Mouse (Mus musculus) liver, embryonic 12.5 days (tissue): ENCODE results near the gene Hacd2. TPM values are rescaled to one million over a fixed set of nuclear protein-coding genes. Genes with fewer than 3 reads are reported as not detected.
A peak's percentile ranks its signal among the peaks of the same experiment; 100 is the strongest.

Experiments
- ATAC-seq: fragments of 200-750 bp; cut with Nextera tagmentation; 2 replicates; pipeline ENCODE4 v1.8.0; 2017; ENCODE audit warnings: moderate number of reproducible peaks, mild to moderate bottlenecking, moderate library complexity
- H3K27ac ChIP-seq: fragments of 300-500 bp; sonication (generic); 2 replicates; pipeline ENCODE4 v1.5.1; 2016; ENCODE audit warnings: mild to moderate bottlenecking
- H3K27me3 ChIP-seq: fragments of 300-500 bp; sonication (generic); replicated peaks from 2 replicates; pipeline ENCODE4 v1.6.1; 2016; ENCODE audit warnings: mild to moderate bottlenecking, moderate library complexity
- H3K36me3 ChIP-seq: fragments of 300-500 bp; sonication (generic); 2 replicates; pipeline ENCODE4 v1.6.1; 2016; ENCODE audit warnings: mild to moderate bottlenecking, moderate library complexity
- H3K4me1 ChIP-seq: fragments of 300-500 bp; sonication (generic); 2 replicates; pipeline ENCODE4 v1.6.1; 2016
- H3K4me2 ChIP-seq: fragments of 300-500 bp; sonication (generic); 2 replicates; pipeline ENCODE4 v1.6.1; 2016; ENCODE audit warnings: mild to moderate bottlenecking, moderate library complexity
- H3K4me3 ChIP-seq: fragments of 300-500 bp; sonication (generic); 2 replicates; pipeline ENCODE4 v1.5.1; 2016; ENCODE audit warnings: mild to moderate bottlenecking, moderate library complexity
- H3K9ac ChIP-seq: fragments of 300-500 bp; sonication (generic); 2 replicates; pipeline ENCODE4 v1.6.1; 2016; ENCODE audit warnings: mild to moderate bottlenecking, moderate library complexity
- H3K9me3 ChIP-seq: fragments of 300-500 bp; sonication (generic); replicated peaks from 2 replicates; pipeline ENCODE4 v1.6.1; 2016; ENCODE audit warnings: mild to moderate bottlenecking, moderate library complexity
- WGBS: fragments of 180-500 bp; shearing (Covaris S2); methylation state at CpG from one replicate; pipeline ENCODE4 v1.1.7; 2016; ENCODE audit not compliant: insufficient replicate concordance; 5-methylcytosine and 5-hydroxymethylcytosine counted together
- polyA plus RNA-seq: library from polyadenylated mRNA; unstranded; fragments of >200 nt; fragmentation: Nextera tagmentation; extraction: Ambion mirVana; gene quantifications from 2 replicates; pipeline ENCODE4 v1.2.1, GENCODE M21; 2016

The Hacd2 gene
- polyA plus RNA-seq, 1 experiment from 2014 or later = 82.9 TPM

DNA sequence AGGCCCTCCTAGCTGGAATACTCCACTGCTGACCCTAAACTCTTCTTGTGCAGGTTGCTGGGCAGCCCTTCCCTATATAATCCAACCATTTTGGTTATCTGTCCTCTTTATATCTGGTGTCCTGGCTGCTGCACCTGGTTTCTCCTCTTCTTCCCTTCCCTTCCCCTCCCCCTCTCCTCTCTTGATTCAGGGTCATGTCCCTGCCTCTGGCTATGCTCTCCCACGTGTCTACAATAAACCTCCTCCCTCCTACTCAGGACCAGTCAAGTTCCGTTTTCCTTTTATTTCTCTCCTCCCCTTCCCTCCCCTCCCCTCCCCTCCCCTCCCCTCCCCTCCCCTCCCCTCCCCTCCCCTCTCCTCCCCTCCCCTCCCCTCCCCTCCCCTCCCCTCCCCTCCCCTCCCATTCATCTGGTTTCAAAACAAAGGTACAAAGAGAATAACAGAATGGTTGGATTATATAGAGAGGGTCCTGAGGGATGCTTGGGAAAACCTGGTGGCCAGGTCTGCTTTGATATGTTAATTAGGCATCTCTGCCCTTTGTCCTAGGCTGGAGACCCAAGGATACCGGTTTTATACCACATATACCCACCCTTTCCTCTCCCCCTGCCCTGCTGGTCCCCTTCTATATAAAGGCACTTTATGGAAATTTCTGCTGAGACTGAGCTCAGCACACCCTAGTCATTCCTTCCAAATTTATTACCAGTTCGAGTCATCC, 16.3 kb downstream of the Hacd2 start:
- H3K4me1 ChIP-seq = peaks cover 34% of the 10 kb centered on the region
- no peak overlapping the region for H3K27ac ChIP-seq
- H3K9me3 ChIP-seq = no peaks in the 10 kb centered on the region
- 44% methylated on average over 4 of the region's 4 CpGs for WGBS
- no peak overlapping the region for H3K9ac ChIP-seq
- H3K4me3 ChIP-seq = no peak overlapping the region
- H3K27me3 ChIP-seq = no peaks in the 10 kb centered on the region
- no peak for ATAC-seq
- H3K4me2 ChIP-seq = no peak overlapping the region
- peaks cover 46% of the 10 kb centered on the region for H3K36me3 ChIP-seq

DNA sequence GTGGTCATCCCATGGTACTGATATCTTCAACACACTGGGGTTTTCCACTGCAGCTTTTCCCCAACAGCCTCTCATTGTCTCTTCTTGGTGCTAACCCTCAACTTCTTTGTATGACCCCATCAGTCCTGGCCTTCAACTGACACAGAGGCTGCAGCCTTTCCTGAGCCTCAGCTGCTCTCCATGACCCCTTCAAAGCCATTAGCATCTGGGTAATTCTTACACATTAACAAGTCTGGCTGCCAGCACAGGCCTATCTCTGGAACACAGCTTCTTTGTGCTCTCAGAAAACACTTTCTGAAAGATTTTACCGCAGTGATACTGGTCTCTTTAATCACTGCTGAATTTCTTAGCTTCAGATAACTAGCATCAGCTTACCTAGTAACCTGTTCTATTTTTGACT, 17.9 kb downstream of the Hacd2 start:
- Histone ChIP-seq H3K4me3 (no peak overlapping the region), H3K4me2 (no peak overlapping the region), H3K4me1 (peaks cover 30% of the 10 kb centered on the region), H3K27ac (no peak overlapping the region), H3K27me3 (no peaks in the 10 kb centered on the region), H3K9ac (no peak overlapping the region), H3K36me3 (peaks cover 38% of the 10 kb centered on the region), H3K9me3 (no peaks in the 10 kb centered on the region)
- ATAC-seq = no peak
- WGBS = 87% methylated on average over 1 of the region's 1 CpGs

DNA sequence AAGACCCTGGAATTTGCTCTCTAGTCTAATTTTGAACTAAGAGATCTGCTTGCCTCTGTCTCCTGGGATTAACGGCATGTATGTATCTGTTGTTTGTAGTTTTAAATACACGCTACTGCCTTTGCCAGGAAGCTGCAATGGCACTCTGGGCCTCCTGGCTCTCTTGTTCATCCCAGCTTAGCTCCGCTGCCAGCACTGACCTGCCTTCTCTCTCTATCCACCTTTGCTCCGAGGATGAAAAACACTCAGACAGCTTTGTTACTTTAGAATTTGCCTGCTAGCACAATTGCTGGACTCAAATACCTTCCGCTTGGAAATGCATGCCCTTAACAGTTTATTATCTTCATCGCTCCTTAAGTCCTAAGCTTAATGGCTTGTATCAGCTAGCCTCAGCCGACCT, 18.8 kb downstream of the Hacd2 start:
- Histone ChIP-seq H3K9me3 (no peaks in the 10 kb centered on the region), H3K9ac (no peak overlapping the region), H3K4me2 (no peak overlapping the region), H3K36me3 (peaks cover 38% of the 10 kb centered on the region), H3K27ac (no peak overlapping the region), H3K4me3 (no peak overlapping the region), H3K27me3 (no peaks in the 10 kb centered on the region), H3K4me1 (peaks cover 27% of the 10 kb centered on the region)
- WGBS = 80% methylated on average over 7 of the region's 7 CpGs
- ATAC-seq = no peak

DNA sequence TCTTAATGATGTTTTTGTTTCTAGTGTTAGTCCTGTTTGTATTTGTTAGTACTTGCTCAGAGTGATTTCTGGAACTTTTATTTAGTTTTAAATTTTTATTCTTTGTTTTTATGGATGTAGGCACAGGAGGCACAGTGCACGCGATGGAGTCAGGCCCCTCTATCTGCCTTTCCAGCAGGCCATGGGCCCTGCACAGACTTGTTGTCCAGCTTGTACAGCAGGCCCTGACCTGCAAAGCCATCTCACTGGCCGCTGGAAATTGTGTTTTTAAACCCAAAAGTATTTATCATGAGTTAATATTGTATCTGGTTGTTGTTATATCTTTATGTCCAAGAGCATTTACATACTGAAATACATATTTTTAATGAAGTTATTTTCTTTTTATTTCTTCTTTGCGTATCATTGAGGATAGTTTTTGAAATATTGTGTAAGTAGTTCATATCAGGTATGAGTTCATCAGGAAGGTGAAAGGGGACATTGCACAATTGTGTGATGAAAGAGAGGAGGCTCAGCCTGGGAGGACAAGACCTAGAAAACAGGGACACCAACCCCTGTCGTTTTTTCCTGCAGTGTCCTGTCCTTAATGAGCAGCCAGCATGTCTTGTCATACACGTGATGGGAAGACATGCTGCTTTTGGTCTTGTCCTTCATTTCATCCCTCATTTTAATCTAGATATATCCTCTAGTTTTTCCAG, 24.0 kb downstream of the Hacd2 start:
- H3K9me3 ChIP-seq = no peaks in the 10 kb centered on the region
- peaks cover 31% of the 10 kb centered on the region for H3K4me1 ChIP-seq
- no peak overlapping the region for H3K9ac ChIP-seq
- H3K27me3 ChIP-seq = no peaks in the 10 kb centered on the region
- 76% methylated on average over 6 of the region's 6 CpGs for WGBS
- H3K4me2 ChIP-seq = no peak overlapping the region
- no peak overlapping the region for H3K27ac ChIP-seq
- peaks cover 17% of the 10 kb centered on the region for H3K36me3 ChIP-seq
- no peak overlapping the region for H3K4me3 ChIP-seq
- ATAC-seq = no peak

DNA sequence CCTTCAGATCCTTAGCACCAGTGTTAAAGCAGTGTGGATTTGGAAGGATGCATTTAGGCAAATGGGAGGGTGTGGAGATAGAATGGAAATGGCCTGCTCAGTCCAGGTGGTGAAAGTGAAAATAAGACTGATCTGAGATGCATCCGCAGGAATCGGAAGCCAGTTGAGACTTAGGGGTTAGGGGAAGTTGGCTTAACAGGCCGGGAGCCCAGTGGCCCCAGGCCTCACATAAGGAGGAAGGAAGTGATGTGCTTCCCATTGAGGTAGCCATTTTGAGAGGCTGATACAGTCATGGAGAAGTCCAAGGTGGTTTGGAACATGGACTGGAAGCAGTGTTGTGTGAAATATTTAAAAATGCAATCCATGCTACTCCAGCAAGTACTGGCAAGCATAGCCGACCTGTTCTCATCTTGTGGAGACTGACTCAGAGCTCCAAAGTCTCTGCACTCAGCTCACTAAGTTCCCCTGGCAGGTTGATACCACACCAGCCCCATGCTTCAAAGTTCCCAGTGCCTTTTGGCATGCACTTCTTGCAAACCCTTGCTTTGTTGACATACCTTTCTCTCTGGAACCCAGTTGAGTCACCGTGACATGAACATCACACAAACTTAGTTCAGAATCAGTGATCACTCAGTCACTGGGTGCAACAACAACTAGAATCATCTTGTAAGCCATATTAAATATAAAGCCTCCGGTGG, 25.2 kb downstream of the Hacd2 start:
- no peaks in the 10 kb centered on the region for H3K9me3 ChIP-seq
- peaks cover 41% of the 10 kb centered on the region for H3K4me1 ChIP-seq
- peaks cover 11% of the 10 kb centered on the region for H3K36me3 ChIP-seq
- no peaks in the 10 kb centered on the region for H3K27me3 ChIP-seq
- no peak overlapping the region for H3K27ac ChIP-seq
- no peak overlapping the region for H3K4me3 ChIP-seq
- no peak overlapping the region for H3K9ac ChIP-seq
- peak; percentile 13; the same call in 1 of the 2 replicates for ATAC-seq
- H3K4me2 ChIP-seq = no peak overlapping the region
- WGBS = 63% methylated on average over 6 of the region's 6 CpGs

DNA sequence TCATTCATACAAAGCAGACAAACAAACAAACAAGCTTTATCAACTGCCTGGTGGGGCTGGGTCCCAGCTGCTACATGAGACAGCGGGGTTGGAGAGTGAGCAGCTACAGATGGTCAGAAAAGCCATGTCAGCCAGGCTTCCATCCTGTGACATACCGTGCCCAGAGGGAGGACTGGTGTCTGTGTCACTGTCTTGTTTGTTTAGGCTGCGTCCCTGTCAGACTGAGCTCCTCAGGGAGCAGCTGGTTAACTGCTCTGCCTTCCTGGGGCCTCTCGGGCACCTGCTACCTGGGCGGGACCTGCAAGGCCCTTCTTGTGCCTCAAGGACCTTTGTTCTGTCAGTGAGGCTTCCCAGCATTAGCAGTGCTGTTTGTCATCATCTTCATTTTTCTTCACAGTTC, 28.8 kb downstream of the Hacd2 start:
- no peak overlapping the region for H3K4me2 ChIP-seq
- peaks cover 73% of the 10 kb centered on the region for H3K4me1 ChIP-seq
- H3K4me3 ChIP-seq = no peak overlapping the region
- no peak overlapping the region for H3K27ac ChIP-seq
- ATAC-seq = no peak
- no peaks in the 10 kb centered on the region for H3K27me3 ChIP-seq
- H3K36me3 ChIP-seq = peaks cover 10% of the 10 kb centered on the region
- no peak overlapping the region for H3K9ac ChIP-seq
- 69% methylated on average over 5 of the region's 5 CpGs for WGBS
- no peaks in the 10 kb centered on the region for H3K9me3 ChIP-seq

DNA sequence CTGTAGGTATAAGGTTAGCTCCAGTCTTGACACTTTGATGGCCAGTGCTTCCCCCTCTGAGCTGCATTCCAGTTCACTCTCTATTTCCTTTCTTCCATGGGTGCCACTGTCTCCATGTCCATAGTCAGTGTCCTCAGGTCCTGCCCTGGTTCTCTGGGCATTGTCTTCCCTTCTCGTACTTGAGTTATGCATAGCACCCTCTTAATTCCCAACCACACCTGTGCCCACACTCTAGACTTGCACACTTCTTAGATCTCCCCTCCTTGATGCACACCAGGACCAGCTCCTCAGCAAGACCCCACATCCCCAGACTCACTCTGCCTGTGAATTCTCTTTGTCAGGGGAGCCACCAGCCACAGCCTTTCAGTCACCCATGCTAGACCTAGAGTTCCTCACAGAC, 30.0 kb downstream of the Hacd2 start:
- no peak overlapping the region for H3K9ac ChIP-seq
- WGBS = 75% methylated on average over 1 of the region's 1 CpGs
- no peaks in the 10 kb centered on the region for H3K9me3 ChIP-seq
- H3K36me3 ChIP-seq = peaks cover 10% of the 10 kb centered on the region
- H3K4me3 ChIP-seq = no peak overlapping the region
- H3K4me2 ChIP-seq = no peak overlapping the region
- H3K4me1 ChIP-seq = peaks cover 72% of the 10 kb centered on the region
- H3K27ac ChIP-seq = no peak overlapping the region
- H3K27me3 ChIP-seq = no peaks in the 10 kb centered on the region
- ATAC-seq = no peak

DNA sequence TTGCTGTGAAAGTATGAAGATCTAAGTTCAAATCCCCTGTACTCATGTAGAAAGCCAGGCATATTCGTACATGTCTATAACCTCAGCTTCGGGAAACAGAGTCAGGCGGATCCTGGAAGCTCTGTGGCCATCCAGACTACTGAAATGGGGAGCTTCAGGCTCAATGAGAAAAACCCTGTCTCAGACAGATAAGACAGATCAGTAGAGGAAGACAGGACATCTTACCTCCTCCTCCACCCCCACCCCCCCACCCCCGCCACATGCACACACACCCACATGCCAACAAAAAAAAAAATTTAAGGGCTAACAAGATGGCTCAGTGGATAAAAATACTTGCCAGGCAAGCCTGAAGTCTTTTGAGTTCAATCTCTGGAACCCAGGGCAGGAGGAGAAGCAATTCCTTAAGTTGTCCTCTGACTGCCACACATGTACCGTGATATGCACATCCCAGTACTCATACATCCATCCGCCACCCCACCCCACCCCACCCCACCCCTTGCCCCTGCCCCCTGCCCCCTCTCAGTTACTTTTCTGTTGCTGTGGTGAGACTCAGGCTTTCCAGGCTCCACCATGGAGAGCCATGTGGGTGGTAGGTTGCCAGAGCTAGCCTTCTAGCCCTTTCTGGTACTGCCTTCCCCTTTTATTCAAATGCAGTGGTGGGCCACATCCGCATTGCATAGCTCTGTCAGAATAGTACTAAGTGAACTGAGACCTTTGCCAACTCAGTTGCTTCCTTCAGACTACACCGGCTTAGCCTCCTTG, 32.4 kb downstream of the Hacd2 start:
- WGBS = 51% methylated on average over 8 of the region's 8 CpGs
- peak overlapping the region; percentile 72 for H3K27ac ChIP-seq
- peak; percentile 91 for ATAC-seq

DNA sequence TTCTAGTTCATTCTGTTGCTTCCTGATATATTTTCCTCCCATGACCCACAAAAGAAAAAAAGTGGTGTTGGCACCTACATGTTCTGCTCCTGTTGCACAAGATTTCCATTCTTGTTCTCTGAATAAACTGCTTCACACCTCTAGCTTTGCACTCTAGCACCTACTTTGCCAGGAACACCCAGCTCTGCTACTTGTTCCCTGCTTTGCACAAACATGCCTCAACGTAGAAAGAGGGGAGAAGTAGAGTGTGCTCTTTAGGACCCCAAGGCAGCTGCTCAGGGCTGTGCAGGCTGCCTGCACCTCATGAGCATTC, 32.9 kb downstream of the Hacd2 start:
- H3K27ac ChIP-seq = peak overlapping the region; percentile 72
- H3K4me1 ChIP-seq = peaks cover 54% of the 10 kb centered on the region
- WGBS = 74% methylated on average over 1 of the region's 1 CpGs
- H3K36me3 ChIP-seq = peaks cover 15% of the 10 kb centered on the region
- H3K9me3 ChIP-seq = no peaks in the 10 kb centered on the region
- no peaks in the 10 kb centered on the region for H3K27me3 ChIP-seq
- ATAC-seq = no peak
- H3K4me2 ChIP-seq = peak overlapping the region; percentile 48; the same call in 1 of the 2 replicates
- H3K9ac ChIP-seq = 0 out of 2 replicates have a peak overlapping the region, but pooled peaks have one; percentile 29
- H3K4me3 ChIP-seq = no peak overlapping the region

More for the DNA sequence above, 32.4 kb downstream of the Hacd2 start:
- H3K36me3 ChIP-seq = peaks cover 15% of the 10 kb centered on the region
- peaks cover 54% of the 10 kb centered on the region for H3K4me1 ChIP-seq
- H3K9ac ChIP-seq = peak overlapping the region; percentile 31; the same call in 1 of the 2 replicates
- no peak overlapping the region for H3K4me3 ChIP-seq
- no peaks in the 10 kb centered on the region for H3K9me3 ChIP-seq
- H3K27me3 ChIP-seq = no peaks in the 10 kb centered on the region
- H3K4me2 ChIP-seq = peak overlapping the region; percentile 48

DNA sequence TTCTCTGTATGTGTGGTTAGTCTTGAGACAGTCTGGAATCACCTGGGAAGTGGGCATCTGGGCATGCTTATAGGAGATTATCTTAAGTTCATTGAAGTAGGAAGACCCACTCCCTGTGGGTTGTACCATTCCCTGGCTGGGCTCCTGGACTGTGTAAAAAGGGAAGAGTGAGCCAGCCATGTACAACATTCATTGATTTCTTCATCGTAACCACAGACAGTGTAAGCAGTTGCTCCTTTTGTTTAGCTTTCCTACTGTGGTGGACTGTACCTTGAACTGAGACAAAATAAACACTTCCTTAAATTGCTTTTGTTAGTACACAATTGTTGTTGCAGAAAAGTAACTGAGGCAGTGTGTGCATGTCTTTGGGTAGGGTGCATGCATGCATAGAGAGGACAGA, 33.6 kb downstream of the Hacd2 start:
- Histone ChIP-seq H3K9me3 (no peaks in the 10 kb centered on the region), H3K4me2 (no peak overlapping the region), H3K4me3 (no peak overlapping the region), H3K9ac (0 out of 2 replicates have a peak overlapping the region, but pooled peaks have one; percentile 29), H3K4me1 (peaks cover 53% of the 10 kb centered on the region), H3K27me3 (no peaks in the 10 kb centered on the region), H3K27ac (peak overlapping the region; percentile 72; the same call in 1 of the 2 replicates), H3K36me3 (peaks cover 14% of the 10 kb centered on the region)
- 81% methylated on average over 1 of the region's 1 CpGs for WGBS
- no peak for ATAC-seq

DNA sequence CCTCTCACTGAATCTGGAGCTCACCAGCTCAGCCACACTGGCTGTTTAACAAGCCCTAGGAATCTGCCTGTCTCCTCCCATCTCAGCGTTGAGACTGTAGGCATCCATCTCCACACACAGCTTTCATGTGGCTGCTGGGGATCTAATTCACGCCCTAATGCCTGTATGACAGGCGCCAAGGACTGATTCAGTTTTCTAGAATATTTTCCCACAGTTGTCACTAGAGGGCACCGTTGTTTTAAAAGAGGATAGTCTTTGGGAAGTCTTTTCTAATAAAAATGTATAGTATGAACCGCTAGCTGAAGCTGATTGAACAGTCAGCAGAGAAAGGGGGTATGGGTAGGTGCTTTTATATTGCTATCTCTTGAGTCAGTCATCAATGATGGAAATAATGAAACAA, 34.1 kb downstream of the Hacd2 start:
- Histone ChIP-seq H3K27ac (peak overlapping the region; percentile 40; the same call in 1 of the 2 replicates), H3K36me3 (peaks cover 11% of the 10 kb centered on the region; the same call in 1 of the 2 replicates), H3K27me3 (no peaks in the 10 kb centered on the region), H3K9me3 (no peaks in the 10 kb centered on the region), H3K4me3 (no peak overlapping the region), H3K4me1 (peaks cover 50% of the 10 kb centered on the region), H3K4me2 (no peak overlapping the region), H3K9ac (no peak overlapping the region)
- no peak for ATAC-seq
- WGBS = 32% methylated on average over 5 of the region's 5 CpGs
